In genomic region chr2:152705993-152706571, GRCm38 (mm10) we compare ENCODE assay signal across 7 mouse cellular contexts. TPM values are rescaled to one million over a fixed set of nuclear protein-coding genes. Genes with fewer than 3 reads are reported as not detected.
DNase-seq lines count a peak whose midpoint lies in the region; ATAC-seq lines count a peak whose summit lies in the region.

No protein-coding gene starts in this region.

- no peaks in the 10 kb centered on the region for H3K27me3 ChIP-seq in intestine, embryonic 14.5 days (replicated peaks; ENCODE audit: control insufficient read depth, insufficient read depth, low read length)
- no peaks in the 10 kb centered on the region for H3K27me3 ChIP-seq in midbrain, embryonic 14.5 days (ENCODE audit: control insufficient read depth, insufficient read depth, low read length)

- no peak overlapping the region for H3K4me3 ChIP-seq in intestine, embryonic 14.5 days (ENCODE audit: low read depth, low read length)
- H3K4me3 ChIP-seq in midbrain, embryonic 14.5 days (replicated peaks; ENCODE audit: low read depth, low read length): no peak overlapping the region

- ATAC-seq in intestine, embryonic 14.5 days (replicated peaks; ENCODE audit: low FRiP score, low TSS enrichment, low read depth): no peak
- ATAC-seq in midbrain, embryonic 14.5 days (ENCODE audit: low FRiP score, low TSS enrichment): 0 out of 2 replicates have a peak, but pooled peaks have one; percentile 25

- H3K4me1 ChIP-seq in intestine, embryonic 14.5 days (replicated peaks; ENCODE audit: control insufficient read depth, insufficient read depth, low read length): peaks cover 23% of the 10 kb centered on the region
- peaks cover 10% of the 10 kb centered on the region; the same call in 1 of the 2 replicates for H3K4me1 ChIP-seq in midbrain, embryonic 14.5 days (ENCODE audit: control insufficient read depth, insufficient read depth, low read length)

- H3K36me3 ChIP-seq in intestine, embryonic 14.5 days (ENCODE audit: control insufficient read depth, insufficient read depth, low read length): peaks cover 49% of the 10 kb centered on the region
- peaks cover 60% of the 10 kb centered on the region for H3K36me3 ChIP-seq in midbrain, embryonic 14.5 days (ENCODE audit: control insufficient read depth, insufficient read depth, low read length)

- WGBS in intestine, embryonic 14.5 days: 75% methylated on average over 22 of the region's 22 CpGs
- 74% methylated on average over 22 of the region's 22 CpGs for WGBS in midbrain, embryonic 14.5 days

- H3K4me2 ChIP-seq in intestine, embryonic 14.5 days (ENCODE audit: low read length): no peak overlapping the region
- no peak overlapping the region for H3K4me2 ChIP-seq in midbrain, embryonic 14.5 days (ENCODE audit: low read length)

- DNase-seq in adrenal gland, postnatal 10 days: peak; percentile 79
- peak; percentile 55 to 69 for DNase-seq in cerebellum, postnatal 25 days
- peak; percentile 81 for DNase-seq in gastrocnemius, postnatal 25 days
- no peak for DNase-seq in intestine, embryonic 14.5 days (ENCODE audit: low spot score)
- peak; percentile 40 to 86 for DNase-seq in left cerebral cortex, postnatal 10 days (ENCODE audit: extremely low spot score in 1 of 2, low spot score in 2 of 2)
- peak; percentile 45 for DNase-seq in midbrain, embryonic 14.5 days
- DNase-seq in thymus, postnatal 25 days: no peak

- H3K9ac ChIP-seq in intestine, embryonic 14.5 days (ENCODE audit: low read length): peak overlapping the region; percentile 20; the same call in 1 of the 2 replicates
- no peak overlapping the region for H3K9ac ChIP-seq in midbrain, embryonic 14.5 days (replicated peaks; ENCODE audit: low read length)

- no peaks in the 10 kb centered on the region for H3K9me3 ChIP-seq in intestine, embryonic 14.5 days (ENCODE audit: control insufficient read depth, low read length)
- no peaks in the 10 kb centered on the region for H3K9me3 ChIP-seq in midbrain, embryonic 14.5 days (ENCODE audit: control insufficient read depth, low read length)

- intact Hi-C loops in left cerebral cortex, postnatal 10 days (cut with DNase I): no loop called here

- peak overlapping the region; percentile 69 for H3K27ac ChIP-seq in intestine, embryonic 14.5 days (ENCODE audit: low read depth)
- peak overlapping the region; percentile 52 for H3K27ac ChIP-seq in midbrain, embryonic 14.5 days (replicated peaks; ENCODE audit: low read depth, low read length)

RNA-seq across cellular contexts. Expression of gene Mcts2, which starts 19.2 kb away (rescaled TPM):
- total RNA-seq in adrenal gland, postnatal 10 days (2021): 10 to 100 TPM; 24.5 to 26.7 TPM
- 10 to 100 TPM; 11.3 to 11.5 TPM for total RNA-seq in gastrocnemius, postnatal 25 days (2021)
- 32.8 and 34.0 TPM in 2 replicates for polyA plus RNA-seq in intestine, embryonic 14.5 days (2014; fragmentation: Nextera tagmentation; extraction: Ambion mirVana)
- total RNA-seq in left cerebral cortex, postnatal 10 days (2021): 10 to 100 TPM; 22.9 to 28.1 TPM
- 39.9 and 41.4 TPM in 2 replicates for polyA plus RNA-seq in midbrain, embryonic 14.5 days (2014; fragmentation: Nextera tagmentation; extraction: Ambion mirVana)

RNA-seq across cellular contexts. Expression of gene Id1, which starts 30.0 kb away (rescaled TPM):
- 100 to 1,000 TPM; 112 to 182 TPM for total RNA-seq in adrenal gland, postnatal 10 days (2021)
- total RNA-seq in gastrocnemius, postnatal 25 days (2021): 10 to 100 TPM in 1 of 2 experiments, 1 to 10 TPM in 1; 9.7 to 14.0 TPM
- 101 and 109 TPM in 2 replicates for polyA plus RNA-seq in intestine, embryonic 14.5 days (2014; fragmentation: Nextera tagmentation; extraction: Ambion mirVana)
- total RNA-seq in left cerebral cortex, postnatal 10 days (2021): 10 to 100 TPM; 20.6 to 24.5 TPM
- 33.5 and 38.8 TPM in 2 replicates for polyA plus RNA-seq in midbrain, embryonic 14.5 days (2014; fragmentation: Nextera tagmentation; extraction: Ambion mirVana)

RNA-seq across cellular contexts. Expression of gene H13, which starts 36.8 kb away (rescaled TPM):
- 100 to 1,000 TPM; 105 to 125 TPM for total RNA-seq in adrenal gland, postnatal 10 days (2021)
- total RNA-seq in gastrocnemius, postnatal 25 days (2021): 10 to 100 TPM; 29.5 to 38.6 TPM
- 108 and 113 TPM in 2 replicates for polyA plus RNA-seq in intestine, embryonic 14.5 days (2014; fragmentation: Nextera tagmentation; extraction: Ambion mirVana)
- 100 to 1,000 TPM in 1 of 2 experiments, 10 to 100 TPM in 1; 99.7 to 115 TPM for total RNA-seq in left cerebral cortex, postnatal 10 days (2021)
- 177 and 184 TPM in 2 replicates for polyA plus RNA-seq in midbrain, embryonic 14.5 days (2014; fragmentation: Nextera tagmentation; extraction: Ambion mirVana)

RNA-seq across cellular contexts. Expression of gene Cox4i2, which starts 47.9 kb away (rescaled TPM):
- total RNA-seq in adrenal gland, postnatal 10 days (2021): 1 to 10 TPM; 8.0 to 8.3 TPM
- total RNA-seq in gastrocnemius, postnatal 25 days (2021): 1 to 10 TPM; 2.2 to 2.7 TPM
- polyA plus RNA-seq in intestine, embryonic 14.5 days (2014; fragmentation: Nextera tagmentation; extraction: Ambion mirVana): 11.0 and 13.1 TPM in 2 replicates
- 1 to 10 TPM; 1.7 to 1.8 TPM for total RNA-seq in left cerebral cortex, postnatal 10 days (2021)
- polyA plus RNA-seq in midbrain, embryonic 14.5 days (2014; fragmentation: Nextera tagmentation; extraction: Ambion mirVana): 5.4 and 5.6 TPM in 2 replicates

Comparison
In these comparisons a context has a peak if more than half of its experiments do, and no peak if none do; other contexts are left out.
1. DNase-seq: peak in adrenal gland, postnatal 10 days (single experiment), cerebellum, postnatal 25 days (2 of 2), gastrocnemius, postnatal 25 days (single experiment), left cerebral cortex, postnatal 10 days (2 of 2) and midbrain, embryonic 14.5 days (single experiment); none in intestine, embryonic 14.5 days (single experiment) and thymus, postnatal 25 days (single experiment).
2. RNA of gene Id1, which starts 30.0 kb away (total RNA-seq): 112 to 182 TPM in adrenal gland, postnatal 10 days; 20.6 to 24.5 TPM in left cerebral cortex, postnatal 10 days and 9.7 to 14.0 TPM in gastrocnemius, postnatal 25 days; every median in the first group is over 4 times any median in the second.